Mouse (Mus musculus): ENCODE measurements around the gene Uba3. TPM values are rescaled to one million over a fixed set of nuclear protein-coding genes. Genes with fewer than 3 reads are reported as not detected.

The Uba3 gene
- polyA plus RNA-seq, 1 experiment from 2014 or later = 83.5 TPM

DNA sequence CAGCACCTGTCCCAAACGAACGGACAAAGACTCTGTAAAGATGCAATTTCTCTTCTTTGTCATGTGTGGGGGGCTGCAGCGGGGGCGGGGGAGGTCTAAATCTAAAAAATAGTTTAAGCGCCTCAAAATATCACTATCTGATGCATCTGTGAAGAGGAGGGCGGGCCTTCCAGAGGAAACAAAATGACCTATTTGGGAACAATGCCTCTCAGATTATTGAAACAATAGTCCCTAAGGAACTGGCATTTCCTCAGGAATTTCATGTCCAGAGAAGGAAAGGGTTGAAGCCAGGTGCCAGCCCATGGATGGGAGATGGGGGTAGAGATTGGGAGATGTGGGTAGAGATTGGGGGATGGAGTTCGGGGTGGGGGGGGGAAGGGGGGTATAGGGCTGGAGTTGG is 63.6 kb downstream of the Uba3 start:
- Histone ChIP-seq H3K9ac (no peak overlapping the region), H3K9me3 (ENCODE audit: low read depth, low read length) (no peaks in the 10 kb centered on the region), H3K27ac (ENCODE audit: low read depth) (no peak overlapping the region), H3K4me1 (ENCODE audit: insufficient read depth) (no peaks in the 10 kb centered on the region; the same call in 1 of the 2 replicates), H3K36me3 (ENCODE audit: insufficient read depth) (peaks cover 21% of the 10 kb centered on the region; the same call in 1 of the 2 replicates), H3K27me3 (ENCODE audit: insufficient read depth, low read length) (no peaks in the 10 kb centered on the region), H3K4me3 (ENCODE audit: low read depth, low read length) (no peak overlapping the region), H3K4me2 (no peak overlapping the region)
- DNase-seq = no peak
- no peak for ATAC-seq (ENCODE audit: insufficient read depth)
- 72% methylated on average over 7 of the region's 7 CpGs for whole genome bisulfite sequencing
- TF ChIP-seq CTCF (IDR thresholded peaks at IDR 0.05; ENCODE audit: low read depth) = no peak

Other genes starting within 250 kb of the Uba3 start
- gene Fam19a4, start 145.2 kb downstream of the Uba3 start, polyA plus RNA-seq (2014; fragmentation: Nextera tagmentation; extraction: Ambion mirVana) = not detected in 2 replicates
- 26.8 and 28.2 TPM in 2 replicates for gene Eogt, start 56.5 kb downstream of the Uba3 start, polyA plus RNA-seq (2014; fragmentation: Nextera tagmentation; extraction: Ambion mirVana)
- gene Tmf1, start 26.5 kb downstream of the Uba3 start, polyA plus RNA-seq (2014; fragmentation: Nextera tagmentation; extraction: Ambion mirVana) = 30.3 and 32.6 TPM in 2 replicates
- 28.6 and 29.6 TPM in 2 replicates for gene Arl6ip5, start 5.0 kb upstream of the Uba3 start, polyA plus RNA-seq (2014; fragmentation: Nextera tagmentation; extraction: Ambion mirVana)
- 0.11 and 0.35 TPM in 2 replicates for gene Lmod3, start 47.1 kb upstream of the Uba3 start, polyA plus RNA-seq (2014; fragmentation: Nextera tagmentation; extraction: Ambion mirVana)